Mouse (Mus musculus) ES-Bruce4 (cell line): ENCODE measurements around the gene Fut2. TPM values are rescaled to one million over a fixed set of nuclear protein-coding genes. Genes with fewer than 3 reads are reported as not detected.

Source experiments
- H3K27ac ChIP-seq: 2 replicates; pipeline ENCODE4 v1.5.1; 2012; ENCODE audit warnings: low read length, inconsistent platforms; ENCODE audit not compliant: insufficient read depth
- H3K27me3 ChIP-seq: 2 replicates; pipeline ENCODE4 v1.6.1; 2012; ENCODE audit warnings: mild to moderate bottlenecking, low read length, inconsistent platforms; ENCODE audit not compliant: control insufficient read depth, poor library complexity, insufficient read depth, severe bottlenecking
- H3K36me3 ChIP-seq: 2 replicates; pipeline ENCODE4 v1.6.1; 2012; ENCODE audit warnings: inconsistent platforms, mild to moderate bottlenecking, low read length, moderate library complexity; ENCODE audit not compliant: control insufficient read depth, poor library complexity, insufficient read depth, severe bottlenecking
- H3K4me1 ChIP-seq: one replicate; pipeline ENCODE4 v1.8.1; 2011; ENCODE audit warnings: low read length; ENCODE audit not compliant: control insufficient read depth, insufficient read depth
- H3K4me3 ChIP-seq: 2 replicates; pipeline ENCODE4 v1.5.1; 2011; ENCODE audit warnings: low read depth, mild to moderate bottlenecking, low read length
- H3K9ac ChIP-seq: 2 replicates; pipeline ENCODE4 v1.6.1; 2012; ENCODE audit warnings: low read depth, mild to moderate bottlenecking, inconsistent platforms; ENCODE audit not compliant: poor library complexity, severe bottlenecking
- H3K9me3 ChIP-seq: replicated peaks from 2 replicates; pipeline ENCODE4 v1.6.1; 2012; ENCODE audit warnings: mild to moderate bottlenecking, low read length, inconsistent platforms; ENCODE audit not compliant: control insufficient read depth, poor library complexity, insufficient read depth, severe bottlenecking
- CTCF ChIP-seq: IDR thresholded peaks from one replicate; pipeline ENCODE4 v1.8.1; 2011; ENCODE audit warnings: low read depth, low read length
- EP300 ChIP-seq: IDR thresholded peaks from 2 replicates; pipeline ENCODE4 v1.6.1; 2011; ENCODE audit warnings: low read depth, low read length; ENCODE audit not compliant: insufficient read depth
- POLR2A ChIP-seq: IDR thresholded peaks from one replicate; pipeline ENCODE4 v1.8.1; 2011; ENCODE audit warnings: low read length; ENCODE audit not compliant: insufficient read depth
- polyA plus RNA-seq: library from polyadenylated mRNA; stranded (reverse); fragments of >200 nt; gene quantifications from 2 replicates; pipeline ENCODE4 v1.2.4, GENCODE M21; 2011; ENCODE audit warnings: low read depth; ENCODE audit not compliant: missing spikeins, insufficient read depth, insufficient read length

Fut2 gene
- polyA plus RNA-seq, 1 experiment, result not detected

DNA sequence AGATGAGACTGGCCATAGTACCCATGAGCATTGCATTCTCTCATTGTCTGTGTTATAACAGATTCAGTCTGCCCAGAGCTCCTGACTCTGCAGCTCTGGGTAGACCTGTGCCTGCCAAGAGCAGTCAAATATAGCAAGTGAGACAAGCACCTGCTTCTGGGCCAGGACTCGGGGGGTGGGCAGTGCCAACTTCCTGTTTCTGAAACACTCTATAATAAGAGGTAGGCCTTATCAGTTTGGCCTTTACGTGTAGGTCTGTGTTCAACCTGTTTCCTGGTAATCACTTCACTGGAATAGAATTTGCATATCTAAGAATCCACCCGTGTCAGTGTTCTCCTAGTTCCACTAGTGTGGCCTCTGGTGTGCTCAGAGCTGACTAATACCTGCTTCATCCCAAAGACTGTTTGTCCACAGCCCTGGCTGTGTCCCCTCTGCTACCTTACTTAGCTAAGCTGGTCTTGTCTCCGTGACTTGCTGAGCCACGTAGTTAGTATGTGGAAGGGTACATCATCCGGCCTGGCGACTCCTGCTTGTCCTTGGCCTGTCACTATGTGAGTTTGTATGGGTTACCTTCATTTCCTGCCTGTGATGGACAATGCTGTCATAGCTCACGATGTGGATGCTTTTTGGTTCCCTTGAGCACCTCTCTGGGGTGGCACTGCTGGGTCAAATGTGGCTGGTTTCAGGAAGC lies 15.0 kb upstream of the Fut2 start:
- Histone ChIP-seq H3K9ac (no peak overlapping the region), H3K9me3 (no peaks in the 10 kb centered on the region), H3K36me3 (no peaks in the 10 kb centered on the region), H3K27ac (no peak overlapping the region), H3K27me3 (no peaks in the 10 kb centered on the region), H3K4me1 (no peaks in the 10 kb centered on the region), H3K4me3 (no peak overlapping the region)
- TF ChIP-seq EP300 (no peak), CTCF (no peak), POLR2A (no peak)

DNA sequence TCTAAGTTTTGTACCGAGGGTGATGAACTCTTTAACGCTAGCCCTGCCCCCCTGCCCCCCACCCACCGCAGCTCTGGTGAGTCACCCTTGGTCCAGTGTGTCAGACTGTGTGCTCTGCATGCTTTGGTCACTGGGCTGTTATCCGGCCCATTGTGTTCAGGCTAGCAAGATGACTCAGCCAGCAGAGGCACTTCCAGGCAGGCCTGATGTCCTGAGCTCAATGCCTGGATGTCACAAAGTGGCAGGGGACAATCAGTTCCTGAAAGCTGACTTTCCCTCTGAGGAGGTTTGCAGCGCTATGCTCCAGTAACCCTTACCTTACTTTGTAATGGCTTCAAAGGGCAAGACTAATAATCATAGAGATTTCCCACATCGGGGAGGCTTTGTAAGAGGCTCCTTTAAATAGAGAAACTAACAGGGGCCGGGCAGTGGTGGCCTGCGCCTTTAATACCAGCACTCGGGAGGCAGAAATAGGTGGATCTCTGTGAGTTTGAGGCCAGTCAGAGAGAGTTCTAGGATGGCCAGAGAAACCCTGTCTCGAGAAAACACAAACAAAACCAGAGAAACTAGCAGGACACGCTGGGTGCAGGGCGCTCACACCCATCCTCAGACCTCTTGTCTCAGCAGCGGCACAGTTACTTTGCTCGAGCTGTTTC lies 13.9 kb upstream of the Fut2 start:
- no peaks in the 10 kb centered on the region for H3K9me3 ChIP-seq
- H3K27ac ChIP-seq, result no peak overlapping the region
- TF ChIP-seq CTCF, result no peak
- no peak for TF ChIP-seq POLR2A
- no peak for TF ChIP-seq EP300
- H3K4me3 ChIP-seq, result no peak overlapping the region
- H3K36me3 ChIP-seq, result no peaks in the 10 kb centered on the region
- H3K4me1 ChIP-seq, result no peaks in the 10 kb centered on the region
- no peaks in the 10 kb centered on the region for H3K27me3 ChIP-seq
- H3K9ac ChIP-seq, result no peak overlapping the region

DNA sequence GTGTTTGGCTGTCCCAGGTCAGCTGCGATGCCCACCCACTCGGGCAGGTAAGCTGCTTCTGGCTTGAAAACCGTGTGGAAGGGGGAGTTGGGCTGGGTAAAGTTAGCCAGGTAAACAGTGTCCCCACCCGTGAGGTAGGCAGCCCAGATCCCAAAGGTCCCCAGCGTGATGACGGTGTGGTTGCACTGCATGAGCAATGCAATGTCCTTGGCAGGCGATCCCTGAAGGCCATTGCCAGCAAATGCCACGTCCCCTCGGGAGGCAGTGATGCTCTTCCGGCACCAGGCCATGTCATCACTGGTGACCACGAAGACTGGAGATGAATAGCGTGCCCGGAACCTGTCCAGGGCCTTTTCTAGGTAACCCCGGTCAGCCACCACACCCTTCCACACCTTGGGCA lies 12.3 kb upstream of the Fut2 start:
- Histone ChIP-seq H3K4me3 (no peak overlapping the region), H3K9me3 (no peaks in the 10 kb centered on the region), H3K36me3 (no peaks in the 10 kb centered on the region), H3K27ac (no peak overlapping the region), H3K4me1 (no peaks in the 10 kb centered on the region), H3K27me3 (no peaks in the 10 kb centered on the region), H3K9ac (no peak overlapping the region)
- TF ChIP-seq POLR2A (no peak), EP300 (no peak), CTCF (no peak)

DNA sequence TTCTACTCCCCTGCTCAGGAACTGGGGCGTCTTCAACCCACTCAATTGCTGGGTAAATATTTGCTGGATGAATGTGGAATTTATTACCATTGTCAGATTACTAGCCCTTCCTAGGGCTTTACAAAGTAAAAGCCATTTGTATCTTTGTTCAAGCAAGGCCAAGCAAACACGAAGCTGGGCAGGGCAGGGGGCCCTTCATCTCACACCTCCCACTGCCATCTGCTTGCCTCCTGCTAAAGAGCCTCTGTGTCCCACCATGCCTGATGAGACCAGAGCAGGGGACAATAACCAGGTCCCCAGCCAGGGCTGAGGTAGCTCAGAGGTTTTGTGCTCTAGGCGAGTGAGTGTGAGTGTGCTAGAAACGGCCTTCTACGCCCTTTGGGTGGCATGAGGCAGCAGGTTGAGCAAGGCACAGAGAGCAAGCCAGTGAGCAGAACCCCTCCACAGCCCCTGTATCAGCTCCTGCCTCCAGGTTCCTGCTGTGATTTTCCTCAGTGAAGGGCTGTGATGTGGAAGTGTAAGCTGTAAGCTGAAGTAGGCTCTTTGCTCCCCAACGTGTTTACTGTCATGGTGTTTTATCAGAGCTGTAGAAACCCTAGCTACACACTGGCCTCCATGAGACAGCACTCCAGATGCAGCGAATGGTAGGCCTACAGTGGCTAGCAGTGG lies 11.6 kb upstream of the Fut2 start:
- Histone ChIP-seq H3K9me3 (no peaks in the 10 kb centered on the region), H3K4me1 (no peaks in the 10 kb centered on the region), H3K27me3 (no peaks in the 10 kb centered on the region), H3K27ac (no peak overlapping the region), H3K36me3 (no peaks in the 10 kb centered on the region), H3K9ac (no peak overlapping the region), H3K4me3 (no peak overlapping the region)
- TF ChIP-seq EP300 (no peak), POLR2A (no peak), CTCF (no peak)

DNA sequence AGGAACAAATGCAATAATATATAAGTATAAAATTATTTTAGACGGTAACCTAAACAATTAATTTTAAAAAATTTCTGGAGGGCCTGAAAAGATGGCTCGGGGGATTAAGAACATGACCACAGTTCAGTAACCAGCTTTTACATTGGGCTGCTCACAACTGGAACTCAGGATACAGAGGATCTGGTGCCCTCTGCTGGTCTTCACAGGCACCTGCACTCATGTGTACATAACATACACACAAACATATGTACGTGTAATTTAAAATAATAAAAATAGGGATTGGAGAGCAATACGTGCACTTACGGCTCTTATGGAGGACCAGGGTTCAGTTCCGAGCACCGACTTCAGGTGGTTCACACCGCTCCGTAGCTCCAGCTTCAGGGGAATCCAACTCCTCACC lies 2.7 kb upstream of the Fut2 start:
- TF ChIP-seq EP300, result no peak
- TF ChIP-seq CTCF, result peak; percentile 41
- no peak overlapping the region for H3K4me3 ChIP-seq
- H3K9ac ChIP-seq, result no peak overlapping the region
- peaks cover 2% of the 10 kb centered on the region for H3K4me1 ChIP-seq
- H3K27me3 ChIP-seq, result no peaks in the 10 kb centered on the region
- no peaks in the 10 kb centered on the region for H3K9me3 ChIP-seq
- no peaks in the 10 kb centered on the region for H3K36me3 ChIP-seq
- no peak overlapping the region for H3K27ac ChIP-seq

DNA sequence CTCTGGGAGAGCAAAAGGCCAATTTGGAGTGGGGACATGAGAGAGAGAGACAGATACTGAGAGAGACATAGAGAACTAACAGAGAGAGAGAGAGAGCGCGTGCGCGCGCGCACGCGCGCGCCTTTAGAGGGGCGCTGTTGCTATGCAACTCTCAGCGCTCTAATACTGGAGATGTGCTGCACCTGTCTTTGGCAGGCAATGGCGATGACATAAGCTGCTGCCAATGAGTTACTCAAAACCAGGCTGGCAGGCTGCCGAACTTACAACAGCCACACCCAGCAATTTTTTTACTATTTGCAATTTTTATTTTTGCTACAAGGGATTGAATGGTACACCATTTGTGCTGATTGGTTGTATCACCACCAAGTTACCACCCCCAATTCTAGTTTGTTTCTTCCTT lies 1.6 kb upstream of the Fut2 start:
- H3K4me3 ChIP-seq, result no peak overlapping the region
- H3K9ac ChIP-seq, result no peak overlapping the region
- H3K9me3 ChIP-seq, result no peaks in the 10 kb centered on the region
- H3K4me1 ChIP-seq, result peaks cover 2% of the 10 kb centered on the region
- H3K27ac ChIP-seq, result no peak overlapping the region
- TF ChIP-seq POLR2A (no peak), CTCF (no peak), EP300 (no peak)
- no peaks in the 10 kb centered on the region for H3K27me3 ChIP-seq
- no peaks in the 10 kb centered on the region for H3K36me3 ChIP-seq
